Mouse (Mus musculus) hematopoietic multipotent progenitor cell, adult 10-12 weeks (in vitro differentiated cells): ENCODE results near the gene Son. TPM values are rescaled to one million over a fixed set of nuclear protein-coding genes. Genes with fewer than 3 reads are reported as not detected.

Source experiments
- polyA plus RNA-seq: library from polyadenylated mRNA; stranded (reverse); fragments of >175 nt; gene quantifications from 2 replicates; pipeline ENCODE4 v1.2.3, GENCODE M21; 2012; ENCODE audit warnings: low replicate concordance

The Son gene
- 56.1 and 84.0 TPM in 2 replicates for polyA plus RNA-seq

DNA sequence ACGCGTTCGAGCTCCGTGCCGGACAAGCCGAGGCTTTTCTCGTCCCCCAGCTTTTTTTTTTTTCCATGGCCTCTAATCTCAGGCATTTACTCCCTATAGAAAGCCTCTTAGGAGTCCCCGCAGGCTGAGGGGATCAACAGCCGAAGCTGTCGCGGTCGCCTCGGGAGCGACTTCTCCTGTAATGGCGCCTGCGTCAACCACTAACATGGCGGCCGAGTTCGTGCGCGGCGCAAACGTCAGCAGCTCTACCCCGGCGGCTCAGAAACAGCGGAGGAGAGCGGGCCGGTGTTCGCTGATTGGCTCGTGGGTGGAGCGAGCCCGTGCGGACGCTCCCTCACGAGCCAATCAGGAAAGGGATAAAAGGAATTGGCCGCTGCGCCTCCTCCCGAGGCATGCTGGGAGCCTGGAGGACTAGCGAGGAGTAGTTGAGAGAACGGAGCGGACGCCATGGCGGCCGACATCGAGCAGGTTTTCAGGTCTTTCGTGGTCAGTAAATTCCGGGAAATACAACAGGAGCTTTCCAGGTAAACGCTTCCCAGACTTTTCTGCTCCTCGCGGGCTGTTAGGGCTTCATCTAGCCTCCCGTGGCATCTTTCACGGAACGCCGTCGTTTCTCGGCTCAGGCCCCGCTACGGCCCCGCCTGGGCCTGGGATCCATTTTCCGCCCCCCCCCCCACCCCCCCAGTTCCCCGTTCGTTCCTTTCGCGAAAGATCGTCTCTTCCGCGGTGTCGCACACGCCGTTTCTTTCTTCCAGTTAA is at the start of gene Son:
Gene Son (plus strand): TSS at position 46 of the 759 bp plus-strand sequence.

GRCm38 (mm10) chr16:91597672-91598010 is 49.7 kb upstream of the Son start, which contains the start of gene Tmem50b:
Gene Tmem50b, minus strand, starts transcription at chr16:91597800.

GRCm38 (mm10) chr16:91618511-91619501 is 28.5 kb upstream of the Son start, which contains the start of gene Dnajc28:
Gene Dnajc28, minus strand, starts transcription at chr16:91619026.

DNA sequence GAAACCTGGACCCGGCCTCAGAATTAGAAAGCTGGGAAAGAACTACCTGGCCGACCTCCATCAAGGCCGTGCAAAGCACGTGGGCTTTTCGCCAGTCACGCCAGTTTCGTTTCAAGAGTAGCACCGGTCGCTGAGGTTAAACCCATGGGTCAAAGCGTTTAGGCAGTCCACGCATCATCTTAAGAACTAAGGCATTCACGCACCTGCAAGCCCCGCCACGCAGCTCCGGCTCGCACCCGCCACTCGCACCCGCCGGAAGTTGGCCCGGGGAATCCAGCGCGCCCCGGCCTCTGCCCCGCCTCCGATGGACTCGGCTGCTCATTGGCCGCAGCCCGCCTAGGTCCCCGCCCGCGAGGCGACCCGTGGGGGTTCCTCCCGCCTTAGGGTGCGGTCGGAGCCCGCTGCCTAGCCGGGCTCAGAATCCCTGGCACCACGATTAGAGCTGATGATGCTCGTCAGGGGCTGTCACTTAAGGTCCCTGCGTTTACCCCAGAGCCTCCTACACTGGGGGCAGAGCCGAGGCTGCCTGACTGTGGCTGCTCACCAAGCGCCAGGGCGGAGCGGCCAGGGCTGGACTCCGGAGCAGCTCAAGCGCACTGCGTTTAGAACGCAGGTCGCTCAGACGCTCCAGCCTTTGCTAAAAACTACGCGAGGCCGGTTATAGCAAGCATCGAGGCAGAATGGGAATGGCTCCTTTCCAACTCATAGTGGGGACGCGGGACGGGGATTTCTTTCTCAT is 456 bp upstream of the Son start, which contains the start of gene Gart:
Gene Gart (minus strand): TSS at position 272 of the 739 bp plus-strand sequence.

GRCm38 (mm10) chr16:91688619-91689334 is 41.5 kb downstream of the Son start, which contains the start of gene Donson:
Gene Donson, minus strand, starts transcription at chr16:91688770.

DNA sequence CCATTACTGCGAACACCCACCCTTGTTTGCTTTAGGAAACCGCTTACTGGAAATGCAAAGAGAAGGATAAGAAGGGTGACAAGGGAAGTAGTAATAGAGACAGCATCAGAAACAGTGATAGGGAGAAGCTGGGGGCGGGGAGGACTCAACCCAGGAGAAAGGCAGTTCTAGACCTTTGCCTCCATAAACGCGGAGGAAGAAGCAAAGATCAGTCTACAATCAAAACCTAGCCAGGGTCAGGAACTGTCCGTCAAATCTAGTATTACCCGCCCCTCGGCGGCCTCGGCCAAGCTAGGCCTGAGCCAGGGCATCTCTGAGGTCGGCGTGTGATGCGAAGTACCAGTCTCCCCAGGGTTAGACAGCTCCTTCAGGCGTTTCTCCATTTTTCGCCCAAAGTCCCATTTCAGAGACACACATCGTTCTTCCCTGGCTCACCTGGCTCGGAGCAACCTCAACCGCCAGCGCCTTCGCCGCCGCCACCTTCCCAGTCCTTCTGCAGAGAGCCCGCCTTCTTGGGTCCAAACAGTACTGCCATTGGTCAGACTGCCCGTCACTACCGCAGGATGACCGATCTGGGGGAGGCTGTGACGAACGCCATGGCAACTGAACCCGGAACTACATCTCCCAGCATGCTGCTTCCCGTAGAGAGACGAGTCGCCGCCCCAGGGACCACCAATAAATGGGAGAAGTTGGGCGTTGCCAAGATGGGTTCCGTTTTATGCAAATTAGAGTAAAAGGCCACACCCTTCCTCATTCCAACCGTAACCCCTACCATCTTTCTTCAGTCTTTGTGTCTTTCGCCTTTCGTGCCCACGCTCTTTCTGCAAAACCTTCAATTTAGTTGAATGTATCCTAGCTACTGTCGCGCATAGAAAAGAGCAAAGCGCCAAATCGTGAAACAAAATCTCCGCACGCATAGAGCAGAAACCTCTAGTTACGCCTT is 81.1 kb downstream of the Son start, which contains the start of gene Cryzl1:
Gene Cryzl1 (minus strand): TSS at position 853 of the 943 bp plus-strand sequence.

Other genes with a start within 250 kb of the Son start
- 34.3 and 38.9 TPM in 2 replicates for gene Il10rb, start 241.3 kb upstream of the Son start, polyA plus RNA-seq
- gene Ifnar1, start 162.3 kb upstream of the Son start, polyA plus RNA-seq, result 24.0 and 33.7 TPM in 2 replicates
- 28.8 and 98.8 TPM in 2 replicates for gene Ifngr2, start 100.4 kb upstream of the Son start, polyA plus RNA-seq
- 4.2 and 6.8 TPM in 2 replicates for gene Tmem50b, start 49.7 kb upstream of the Son start, polyA plus RNA-seq
- 1.1 and 1.7 TPM in 2 replicates for gene Dnajc28, start 28.5 kb upstream of the Son start, polyA plus RNA-seq
- 76.5 and 127 TPM in 2 replicates for gene Gart, start 554 bp upstream of the Son start, polyA plus RNA-seq
- gene Donson, start 41.3 kb downstream of the Son start, polyA plus RNA-seq, result 25.3 and 66.5 TPM in 2 replicates
- gene Cryzl1, start 81.5 kb downstream of the Son start, polyA plus RNA-seq, result 1.2 and 4.7 TPM in 2 replicates
- gene Itsn1, start 81.8 kb downstream of the Son start, polyA plus RNA-seq, result 38.3 and 39.5 TPM in 2 replicates